Mouse (Mus musculus) testis, adult 2 months (tissue): ENCODE measurements at regions not wholly inside any gene's neighbourhood (a gene's known extent, or its start where the extent isn't known, plus 50 kb on each side); places are given as distances from the start of the nearest gene placed in this dataset.

ENCODE experiments used
- CTCF ChIP-seq: fragments of 200-500 bp; IDR thresholded peaks from 2 replicates; pipeline ENCODE4 v1.5.1; 2012; ENCODE audit warnings: low read depth, mild to moderate bottlenecking, inconsistent platforms, low read length, moderate library complexity; ENCODE audit not compliant: control insufficient read depth, insufficient read depth, insufficient replicate concordance
- POLR2A ChIP-seq: fragments of 200-500 bp; IDR thresholded peaks from 2 replicates; pipeline ENCODE4 v1.6.1; 2012; ENCODE audit warnings: low read depth, mild to moderate bottlenecking, inconsistent platforms, low read length, moderate library complexity; ENCODE audit not compliant: control insufficient read depth

DNA sequence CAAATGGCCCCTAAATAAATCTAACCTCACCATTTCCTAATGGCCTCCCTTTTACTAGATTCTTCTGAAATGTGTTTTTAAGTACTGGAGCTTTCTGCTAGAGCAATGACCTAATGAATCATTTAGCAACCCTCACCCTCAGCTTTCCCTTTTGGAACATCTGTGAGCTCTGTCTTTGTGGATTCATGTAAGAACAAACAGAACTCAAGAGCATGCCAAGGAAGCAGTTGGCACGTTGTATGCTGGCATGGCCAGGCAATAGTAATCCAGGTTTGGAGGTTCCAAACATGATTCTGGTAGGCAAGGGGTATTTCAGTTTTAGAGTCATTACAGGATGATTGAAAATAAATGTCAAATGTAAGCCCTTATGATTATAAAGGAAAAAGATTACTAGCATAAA, 240.9 kb upstream of the Tbl1xr1 start:
- TF ChIP-seq CTCF: no peak
- TF ChIP-seq POLR2A: no peak
